Mouse (Mus musculus) cerebellum, postnatal 4 days (tissue): ENCODE results near the gene Gm49369.
"Not testable (repeated sequence)": the region's sequence is repeated elsewhere in the genome, so short reads cannot be mapped to it uniquely, and the experiment has no call there.

Source experiments
- DNase-seq, 2 experiments: peaks; one replicate each; pipeline ENCODE4 v3.0.0; 2022; ENCODE audit warnings: low spot score in 2 of 2, mixed read lengths in 1 of 2

Gene Gm49369

GRCm38 (mm10) chr7:142328507-142328906 is 54.0 kb downstream of the Gm49369 start:
- DNase-seq = no peak

GRCm38 (mm10) chr7:142326714-142327445 is 55.6 kb downstream of the Gm49369 start:
- no peak for DNase-seq

- DNase-seq = no peak
These were observed 58.9 kb downstream of the Gm49369 start for GRCm38 (mm10) chr7:142323396-142324117.

- DNase-seq = no peak
These were observed 59.8 kb downstream of the Gm49369 start for GRCm38 (mm10) chr7:142322641-142323040.

GRCm38 (mm10) chr7:142321637-142322306 is 60.7 kb downstream of the Gm49369 start:
- not testable (repeated sequence) for DNase-seq
